Mouse (Mus musculus) midbrain, embryonic 16.5 days (tissue): Measurements from ENCODE around the gene Fgf11. TPM values are rescaled to one million over a fixed set of nuclear protein-coding genes. Genes with fewer than 3 reads are reported as not detected.

Experiments used
- ATAC-seq: fragments of 200-750 bp; cut with Nextera tagmentation; 2 replicates; pipeline ENCODE4 v1.8.0; 2017; ENCODE audit warnings: moderate TSS enrichment
- H3K27ac ChIP-seq: fragments of 300-500 bp; sonication (generic); 2 replicates; pipeline ENCODE4 v1.5.1; 2014; ENCODE audit warnings: mild to moderate bottlenecking, low read length, mixed read lengths
- H3K27me3 ChIP-seq: fragments of 300-500 bp; sonication (generic); 2 replicates; pipeline ENCODE4 v1.6.1; 2014; ENCODE audit warnings: low read depth, low read length, mixed read lengths; ENCODE audit not compliant: control insufficient read depth, insufficient read depth
- H3K36me3 ChIP-seq: fragments of 300-500 bp; sonication (generic); 2 replicates; pipeline ENCODE4 v1.6.1; 2014; ENCODE audit warnings: mild to moderate bottlenecking, low read length, moderate library complexity, mixed read lengths; ENCODE audit not compliant: control insufficient read depth, insufficient read depth
- H3K4me1 ChIP-seq: fragments of 300-500 bp; sonication (generic); 2 replicates; pipeline ENCODE4 v1.6.1; 2014; ENCODE audit warnings: mild to moderate bottlenecking, low read length, mixed read lengths; ENCODE audit not compliant: control insufficient read depth, insufficient read depth
- H3K4me2 ChIP-seq: fragments of 300-500 bp; sonication (generic); 2 replicates; pipeline ENCODE4 v1.6.1; 2014; ENCODE audit warnings: mild to moderate bottlenecking, low read length, mixed read lengths
- H3K4me3 ChIP-seq: fragments of 300-500 bp; sonication (generic); 2 replicates; pipeline ENCODE4 v1.5.1; 2014; ENCODE audit warnings: low read depth, mild to moderate bottlenecking, low read length, moderate library complexity, mixed read lengths
- H3K9ac ChIP-seq: fragments of 300-500 bp; sonication (generic); 2 replicates; pipeline ENCODE4 v1.6.1; 2014; ENCODE audit warnings: low read depth, low read length, mixed read lengths
- H3K9me3 ChIP-seq: fragments of 300-500 bp; sonication (generic); replicated peaks from 2 replicates; pipeline ENCODE4 v1.6.1; 2014; ENCODE audit warnings: mild to moderate bottlenecking, low read length, mixed read lengths; ENCODE audit not compliant: control insufficient read depth, poor library complexity, severe bottlenecking
- WGBS: fragments of 180-500 bp; shearing (Covaris S2); extraction: QIAGEN DNeasy Blood & Tissue Kit; methylation state at CpG from one replicate; pipeline ENCODE4 v1.1.7; 2014; 5-methylcytosine and 5-hydroxymethylcytosine counted together
- polyA plus RNA-seq: library from polyadenylated mRNA; unstranded; fragments of >200 nt; fragmentation: Nextera tagmentation; extraction: Ambion mirVana; gene quantifications from 2 replicates; pipeline ENCODE4 v1.2.1, GENCODE M21; 2015

The Fgf11 gene
- polyA plus RNA-seq, 1 experiment from 2014 or later, result 4.5 TPM

DNA sequence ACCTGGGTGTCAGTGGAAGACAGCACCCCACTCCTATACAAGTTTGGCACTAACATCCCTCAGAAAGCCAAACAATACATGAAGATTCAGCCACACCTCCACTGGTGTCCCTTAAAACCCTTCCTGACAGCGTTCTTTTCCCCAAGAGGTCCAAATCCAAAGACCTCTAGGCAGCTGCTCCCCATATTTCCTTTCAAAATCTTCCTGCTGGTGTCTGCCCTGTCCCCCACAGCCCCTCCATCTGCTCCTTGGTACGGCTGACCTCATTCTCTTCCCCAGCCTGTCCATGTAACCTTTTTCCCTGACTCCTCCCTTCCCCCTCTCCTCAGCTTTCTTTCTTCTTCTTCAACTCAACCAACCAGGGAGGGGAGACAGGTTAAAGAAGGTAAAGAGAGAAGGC, 21.8 kb upstream of the Fgf11 start:
- Histone ChIP-seq H3K36me3 (peaks cover 39% of the 10 kb centered on the region), H3K4me3 (no peak overlapping the region), H3K4me2 (no peak overlapping the region), H3K4me1 (no peaks in the 10 kb centered on the region), H3K9ac (no peak overlapping the region), H3K27me3 (no peaks in the 10 kb centered on the region), H3K9me3 (no peaks in the 10 kb centered on the region), H3K27ac (no peak overlapping the region)
- WGBS, result 69% methylated on average over 2 of the region's 2 CpGs
- no peak for ATAC-seq

DNA sequence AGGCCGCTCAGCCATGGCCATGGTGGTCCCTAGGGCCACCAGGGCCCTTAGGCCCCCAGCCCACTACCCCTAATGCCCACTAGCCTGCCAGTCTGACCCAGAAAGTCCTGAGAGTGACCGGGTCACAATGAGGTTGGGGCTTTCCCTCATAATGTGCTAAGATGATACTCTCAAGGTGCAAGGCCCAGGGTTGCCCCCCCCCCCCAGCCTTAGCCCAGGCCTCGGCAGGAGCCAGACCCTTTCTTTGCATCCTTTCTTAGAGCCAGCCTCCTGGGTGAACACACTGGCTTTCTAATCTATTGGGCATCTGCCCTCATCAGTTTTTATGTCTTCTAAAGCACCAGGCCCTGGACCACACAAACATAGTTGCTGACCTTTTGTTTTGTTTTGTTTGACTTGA, 20.4 kb upstream of the Fgf11 start, which contains the start of gene Spem1:
Spem1 (minus strand) TSS at position 101 of the 400 bp plus-strand sequence.
- ATAC-seq, result no peak
- Histone ChIP-seq H3K4me2 (no peak within 1 kb of the TSS), H3K27ac (no peak within 1 kb of the TSS), H3K36me3 (peaks cover 25% of the 10 kb centered on the region), H3K4me3 (no peak within 1 kb of the TSS), H3K9ac (no peak within 1 kb of the TSS), H3K4me1 (no peaks in the 10 kb centered on the region), H3K27me3 (no peaks in the 10 kb centered on the region), H3K9me3 (no peaks in the 10 kb centered on the region; the same call in 1 of the 2 replicates)
- WGBS, result 86% methylated on average over 3 of the region's 3 CpGs

DNA sequence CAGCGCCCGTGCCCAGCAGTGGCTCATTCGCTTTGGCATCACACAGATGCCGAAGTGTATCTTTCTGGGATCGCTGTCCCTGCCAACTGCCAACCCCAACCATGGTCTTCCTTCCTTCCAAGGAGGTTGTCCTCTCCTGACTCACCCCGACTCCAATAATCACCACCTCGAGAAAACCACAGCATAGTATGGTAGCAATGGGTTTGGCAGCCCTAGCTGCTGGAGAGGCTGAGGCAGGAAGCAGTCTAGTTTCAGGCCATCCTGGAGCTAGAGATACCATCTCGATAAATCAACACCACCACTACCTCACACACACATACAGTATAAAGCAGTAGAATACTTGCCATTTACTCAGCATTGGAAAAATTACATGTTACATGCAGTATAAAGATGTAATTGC, 17.2 kb upstream of the Fgf11 start:
- no peak overlapping the region for H3K4me3 ChIP-seq
- H3K4me2 ChIP-seq, result no peak overlapping the region
- no peak overlapping the region for H3K9ac ChIP-seq
- H3K9me3 ChIP-seq, result no peaks in the 10 kb centered on the region; the same call in 1 of the 2 replicates
- no peak overlapping the region for H3K27ac ChIP-seq
- WGBS, result 96% methylated on average over 8 of the region's 8 CpGs
- H3K27me3 ChIP-seq, result no peaks in the 10 kb centered on the region
- peaks cover under 1% of the 10 kb centered on the region for H3K36me3 ChIP-seq
- H3K4me1 ChIP-seq, result no peaks in the 10 kb centered on the region
- ATAC-seq, result no peak

DNA sequence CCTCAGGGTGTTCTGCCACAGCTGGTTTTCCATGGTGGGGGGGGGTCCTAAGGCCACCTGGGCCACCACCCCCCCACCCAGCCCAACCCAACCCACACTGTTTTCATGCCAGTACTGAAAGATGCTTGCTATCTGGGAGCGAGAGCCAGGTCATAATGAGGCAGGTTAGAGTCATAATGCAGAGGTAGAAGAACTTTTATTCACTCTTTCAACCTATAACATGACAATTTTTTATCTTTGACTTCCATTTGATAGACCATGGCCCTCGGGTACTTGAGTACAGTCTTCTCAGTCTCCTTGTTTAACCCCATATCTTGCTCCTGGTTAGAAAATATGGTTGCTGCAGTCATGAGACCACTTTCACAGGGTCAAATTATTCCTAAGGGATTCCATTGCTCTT, 16.7 kb upstream of the Fgf11 start, which contains the start of gene Spem2:
Spem2 (minus strand) TSS at position 101 of the 400 bp plus-strand sequence.
- 70% methylated on average over 2 of the region's 2 CpGs for WGBS
- H3K27ac ChIP-seq, result no peak within 1 kb of the TSS
- no peaks in the 10 kb centered on the region for H3K27me3 ChIP-seq
- no peaks in the 10 kb centered on the region; the same call in 1 of the 2 replicates for H3K9me3 ChIP-seq
- H3K9ac ChIP-seq, result no peak within 1 kb of the TSS
- H3K4me3 ChIP-seq, result no peak within 1 kb of the TSS
- no peaks in the 10 kb centered on the region for H3K4me1 ChIP-seq
- no peak within 1 kb of the TSS for H3K4me2 ChIP-seq
- H3K36me3 ChIP-seq, result no peaks in the 10 kb centered on the region
- no peak for ATAC-seq

DNA sequence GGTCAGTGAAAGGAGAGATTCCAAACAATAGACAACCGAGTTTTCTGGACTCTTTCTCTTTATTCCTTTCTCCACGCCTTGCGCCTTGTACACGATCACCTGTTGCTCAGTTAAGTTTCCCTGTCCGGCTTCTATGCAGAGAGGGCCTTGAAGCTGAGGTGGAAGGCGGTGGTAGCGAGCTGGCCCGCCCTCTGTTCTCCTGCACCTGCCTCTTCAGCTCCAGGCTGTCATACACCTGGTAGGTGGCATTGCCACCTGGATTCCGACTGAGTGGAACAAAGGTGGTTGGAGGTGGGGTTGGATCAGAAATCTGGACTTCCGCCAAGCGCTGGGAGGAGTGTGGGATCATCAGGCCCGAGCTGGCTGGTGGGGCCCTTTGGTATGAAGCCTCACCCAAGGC, 14.9 kb upstream of the Fgf11 start:
- Histone ChIP-seq H3K4me3 (no peak overlapping the region), H3K36me3 (no peaks in the 10 kb centered on the region), H3K27me3 (no peaks in the 10 kb centered on the region), H3K4me2 (no peak overlapping the region), H3K9me3 (no peaks in the 10 kb centered on the region; the same call in 1 of the 2 replicates), H3K4me1 (no peaks in the 10 kb centered on the region), H3K27ac (no peak overlapping the region), H3K9ac (no peak overlapping the region)
- 93% methylated on average over 12 of the region's 12 CpGs for WGBS
- no peak for ATAC-seq

DNA sequence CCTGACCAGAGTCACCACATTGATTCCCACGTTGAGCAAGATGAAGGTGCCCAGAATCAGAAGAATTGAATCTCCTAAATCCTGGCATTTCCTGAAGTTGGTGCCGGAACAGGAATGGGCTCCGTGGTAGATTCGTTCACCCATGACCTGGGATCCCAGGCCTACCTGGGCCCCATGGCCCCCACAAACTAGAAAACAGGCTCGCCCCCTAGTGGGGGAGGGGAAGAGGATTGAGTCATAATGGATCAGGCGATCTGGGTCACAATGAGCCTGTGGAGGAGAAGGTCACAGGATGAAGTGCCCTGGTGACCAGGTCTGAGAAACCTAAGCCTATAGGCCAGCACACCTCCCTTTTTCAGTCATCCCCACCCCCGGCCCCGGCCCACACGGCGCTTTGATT, 13.5 kb upstream of the Fgf11 start, which contains the start of gene Gm39566:
Gm39566 (minus strand) TSS at position 144 of the 400 bp plus-strand sequence.
- no peaks in the 10 kb centered on the region for H3K27me3 ChIP-seq
- H3K9ac ChIP-seq, result no peak within 1 kb of the TSS
- H3K4me1 ChIP-seq, result no peaks in the 10 kb centered on the region
- H3K36me3 ChIP-seq, result no peaks in the 10 kb centered on the region
- no peak within 1 kb of the TSS for H3K4me3 ChIP-seq
- WGBS, result 60% methylated on average over 10 of the region's 10 CpGs
- H3K9me3 ChIP-seq, result no peaks in the 10 kb centered on the region; the same call in 1 of the 2 replicates
- no peak within 1 kb of the TSS for H3K27ac ChIP-seq
- no peak within 1 kb of the TSS for H3K4me2 ChIP-seq
- ATAC-seq, result no peak

DNA sequence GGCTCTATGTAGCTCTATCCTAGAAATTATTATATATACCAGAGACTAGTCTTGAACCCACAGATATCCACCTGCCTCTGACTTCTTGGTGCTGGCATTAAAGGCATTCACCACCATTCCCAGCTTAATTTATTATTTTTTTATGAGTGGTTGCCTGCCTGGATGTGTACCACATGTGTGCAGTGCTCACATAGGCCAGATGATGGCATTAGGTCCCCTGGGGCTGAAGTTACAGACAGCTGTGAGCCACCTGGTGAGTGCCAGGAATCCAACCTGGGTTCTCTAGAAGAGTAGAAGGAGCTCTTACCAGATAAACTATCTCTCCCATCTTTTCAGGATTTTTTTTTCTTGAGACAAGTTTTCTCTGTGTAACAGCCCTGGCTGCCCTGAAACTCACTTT, 8.6 kb upstream of the Fgf11 start:
- Histone ChIP-seq H3K36me3 (no peaks in the 10 kb centered on the region), H3K4me2 (no peak overlapping the region), H3K27me3 (peaks cover 9% of the 10 kb centered on the region), H3K4me1 (no peaks in the 10 kb centered on the region), H3K9me3 (no peaks in the 10 kb centered on the region), H3K9ac (no peak overlapping the region), H3K4me3 (no peak overlapping the region), H3K27ac (no peak overlapping the region)
- ATAC-seq, result no peak

DNA sequence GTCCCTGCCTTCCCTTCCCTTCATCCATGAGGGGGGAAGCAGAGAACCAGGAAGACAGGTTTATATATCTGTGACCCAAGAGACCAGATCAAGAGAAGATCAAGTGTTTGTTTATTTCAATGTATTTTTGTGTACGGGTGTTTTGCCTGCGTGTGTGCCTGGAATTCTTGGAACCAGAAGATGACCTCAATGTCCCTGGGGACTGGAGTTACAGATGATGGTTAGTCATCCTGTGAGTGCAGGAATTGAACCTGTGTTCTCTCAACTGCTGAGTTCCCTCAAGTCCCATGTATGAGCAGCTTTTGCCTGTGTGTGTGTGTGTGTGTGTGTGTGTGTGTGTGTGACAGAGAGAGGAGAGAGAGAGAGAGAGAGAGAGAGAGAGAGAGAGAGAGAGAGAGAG, 6.0 kb upstream of the Fgf11 start:
- Histone ChIP-seq H3K4me3 (no peak overlapping the region), H3K4me1 (peaks cover 24% of the 10 kb centered on the region), H3K9ac (no peak overlapping the region), H3K9me3 (no peaks in the 10 kb centered on the region), H3K27ac (no peak overlapping the region), H3K36me3 (no peaks in the 10 kb centered on the region), H3K4me2 (no peak overlapping the region), H3K27me3 (peaks cover 16% of the 10 kb centered on the region)
- WGBS, result 89% methylated on average over 2 of the region's 2 CpGs
- no peak for ATAC-seq

DNA sequence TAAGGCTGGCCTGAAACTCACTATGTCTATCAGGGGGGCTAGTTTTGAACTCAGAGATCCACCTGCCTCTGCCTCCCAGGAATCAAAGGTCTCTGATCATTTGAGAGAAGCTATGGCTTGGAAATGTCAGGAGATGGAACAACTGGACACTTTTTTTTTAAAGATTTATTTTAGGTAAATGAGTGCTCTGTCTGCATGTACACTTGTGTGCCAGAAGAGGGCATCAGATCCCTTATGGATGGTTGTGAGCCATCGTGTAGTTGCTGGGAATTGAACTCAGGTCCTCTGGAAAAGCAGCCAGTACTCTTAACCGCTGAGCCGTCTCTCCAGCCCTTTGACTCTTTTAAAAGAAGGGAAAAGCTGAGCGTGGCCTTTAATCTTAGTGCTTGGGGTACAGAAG, 4.7 kb upstream of the Fgf11 start:
- 86% methylated on average over 4 of the region's 4 CpGs for WGBS
- Histone ChIP-seq H3K9me3 (no peaks in the 10 kb centered on the region), H3K36me3 (no peaks in the 10 kb centered on the region), H3K9ac (no peak overlapping the region), H3K4me3 (no peak overlapping the region), H3K27ac (no peak overlapping the region), H3K27me3 (peaks cover 16% of the 10 kb centered on the region), H3K4me2 (no peak overlapping the region), H3K4me1 (peaks cover 36% of the 10 kb centered on the region)
- no peak for ATAC-seq
